Comparison of ENCODE assay signal across 17 mouse cellular contexts in the genomic region with DNA sequence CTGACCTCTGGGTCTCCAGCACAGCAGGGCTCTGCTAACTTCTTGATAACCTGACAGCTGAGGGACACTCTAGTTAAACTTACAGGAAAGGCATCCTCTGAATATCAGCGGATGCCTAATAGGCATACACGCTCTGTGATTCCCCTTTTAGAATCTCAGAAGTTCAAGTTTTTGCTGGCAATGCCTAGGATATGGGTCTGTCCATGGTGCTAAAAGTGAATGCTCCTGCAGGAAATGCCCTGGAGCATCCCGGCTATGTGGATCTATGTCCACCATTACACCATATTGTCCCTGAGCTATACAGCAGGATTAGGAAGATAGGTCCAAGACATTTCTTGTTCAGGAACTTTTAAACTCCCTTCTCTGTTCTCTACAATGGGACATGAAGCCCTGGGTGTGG.
DNase-seq lines count a peak whose midpoint lies in the region.
"Had no signal": no experiment of that assay in that cellular context is flagged by ENCODE, and none has a peak within 500 bp of the region (broad histone marks: within the 10 kb centered on the region; RNA-seq: fewer than 3 reads in every experiment).

No protein-coding gene starts in this region.

- DNase-seq in heart, postnatal 10 days, result peak; percentile 16 to 20
- DNase-seq in heart, adult 9 months (ENCODE audit: low spot score in 2 of 2), result no peak
- DNase-seq in retina, embryonic 14.5 days (ENCODE audit: low spot score), result peak; percentile 52
- DNase-seq in retina, postnatal 1 day, result no peak
- peak; percentile 30 for DNase-seq in R1 (ENCODE audit: low read depth, low spot score)
- DNase-seq in lung, adult 18-20 months, result no peak
- DNase-seq in layer of hippocampus, adult 9-11 months, result no peak
- DNase-seq: adrenal gland, adult 2 months; B cell, adult 2 months; cerebellum, adult 9-10 months; gastrocnemius, postnatal 10 days; kidney, adult 2 months; liver, postnatal 0 days; lung, postnatal 14 days; right cerebral cortex, postnatal 25 days; spleen, adult 18-20 months; thymus, postnatal 14 days had no signal

- intact Hi-C loops in heart, postnatal 10 days (cut with DNase I), result no loop called here

Comparison
In these comparisons a context has a peak if more than half of its experiments do, and no peak if none do; other contexts are left out.
1. DNase-seq: peak in heart, postnatal 10 days (2 of 2), retina, embryonic 14.5 days (single experiment) and R1 (single experiment); none in heart, adult 9 months (0 of 2), retina, postnatal 1 day (single experiment), lung, adult 18-20 months (0 of 2) and layer of hippocampus, adult 9-11 months (single experiment).